Mouse (Mus musculus) forebrain, embryonic 12.5 days (tissue): ENCODE measurements around the gene Ick. TPM values are rescaled to one million over a fixed set of nuclear protein-coding genes. Genes with fewer than 3 reads are reported as not detected.

Experiments
- ATAC-seq: fragments of 200-750 bp; cut with Nextera tagmentation; 2 replicates; pipeline ENCODE4 v1.8.0; 2017; ENCODE audit warnings: moderate TSS enrichment; ENCODE audit not compliant: low FRiP score
- H3K27ac ChIP-seq: fragments of 300-500 bp; sonication (generic); 2 replicates; pipeline ENCODE4 v1.5.1; 2016; ENCODE audit warnings: mild to moderate bottlenecking
- H3K27me3 ChIP-seq: fragments of 300-500 bp; sonication (generic); 2 replicates; pipeline ENCODE4 v1.6.1; 2016; ENCODE audit warnings: mild to moderate bottlenecking
- H3K36me3 ChIP-seq: fragments of 300-500 bp; sonication (generic); replicated peaks from 2 replicates; pipeline ENCODE4 v1.6.1; 2016; ENCODE audit warnings: mild to moderate bottlenecking
- H3K4me1 ChIP-seq: fragments of 300-500 bp; sonication (generic); 2 replicates; pipeline ENCODE4 v1.6.1; 2016
- H3K4me2 ChIP-seq: fragments of 300-500 bp; sonication (generic); 2 replicates; pipeline ENCODE4 v1.6.1; 2016; ENCODE audit warnings: mild to moderate bottlenecking, moderate library complexity
- H3K4me3 ChIP-seq: fragments of 300-500 bp; sonication (generic); replicated peaks from 2 replicates; pipeline ENCODE4 v1.5.1; 2016; ENCODE audit warnings: mild to moderate bottlenecking
- H3K9ac ChIP-seq: fragments of 300-500 bp; sonication (generic); 2 replicates; pipeline ENCODE4 v1.6.1; 2016; ENCODE audit warnings: mild to moderate bottlenecking
- H3K9me3 ChIP-seq: fragments of 300-500 bp; sonication (generic); 2 replicates; pipeline ENCODE4 v1.6.1; 2016
- WGBS: fragments of 180-500 bp; shearing (Covaris S2); methylation state at CpG from one replicate; pipeline ENCODE4 v1.1.7; 2016; 5-methylcytosine and 5-hydroxymethylcytosine counted together
- polyA plus RNA-seq: library from polyadenylated mRNA; unstranded; fragments of >200 nt; fragmentation: Nextera tagmentation; extraction: Ambion mirVana; gene quantifications from 2 replicates; pipeline ENCODE4 v1.2.1, GENCODE M21; 2016

Gene Ick
- polyA plus RNA-seq, 1 experiment from 2014 or later: 35.5 TPM

DNA sequence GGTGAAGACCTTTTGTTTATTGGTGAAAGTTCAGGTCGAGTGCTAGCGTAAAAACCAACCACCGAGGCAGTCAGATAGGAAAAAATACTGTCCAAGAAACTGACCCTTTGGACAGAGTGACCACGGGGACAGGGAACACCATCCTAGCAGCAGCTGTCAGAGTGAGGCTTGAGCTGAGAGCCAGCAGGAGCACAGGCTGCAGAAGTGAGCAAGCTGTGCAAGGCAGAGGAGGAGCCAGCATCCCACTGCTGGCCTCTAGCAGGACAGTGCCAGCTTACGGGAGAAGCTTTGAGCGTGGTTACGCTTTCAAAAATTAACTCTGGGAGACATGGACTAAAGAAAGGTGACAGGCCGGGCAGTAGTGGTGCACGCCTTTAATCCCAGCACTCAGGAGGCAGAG lies 21.2 kb upstream of the Ick start:
- no peak for ATAC-seq
- no peaks in the 10 kb centered on the region for H3K9me3 ChIP-seq
- H3K27me3 ChIP-seq: no peaks in the 10 kb centered on the region
- H3K36me3 ChIP-seq: peaks cover 34% of the 10 kb centered on the region
- H3K9ac ChIP-seq: no peak overlapping the region
- no peak overlapping the region for H3K4me3 ChIP-seq
- no peaks in the 10 kb centered on the region for H3K4me1 ChIP-seq
- H3K4me2 ChIP-seq: no peak overlapping the region
- 88% methylated on average over 9 of the region's 9 CpGs for WGBS
- no peak overlapping the region for H3K27ac ChIP-seq

DNA sequence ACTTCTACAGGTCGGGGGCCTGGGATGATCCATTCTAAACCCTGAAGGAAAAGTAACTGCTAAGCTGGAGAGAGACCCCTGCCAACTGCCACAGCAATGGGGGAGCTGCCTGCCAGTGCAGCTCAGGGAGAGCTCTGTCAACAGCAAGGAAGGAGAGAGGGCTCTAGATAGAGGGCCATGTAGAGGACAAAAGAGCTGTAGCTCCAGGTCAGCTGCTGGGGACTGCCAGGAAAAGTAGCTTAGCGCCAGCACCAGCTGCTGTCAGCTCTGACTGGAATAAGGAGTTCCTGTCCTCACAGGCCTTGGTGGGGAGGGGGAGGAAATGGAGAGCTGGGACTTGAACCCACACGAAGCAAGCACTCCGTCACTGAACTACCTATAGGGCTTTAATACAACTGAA lies 20.5 kb upstream of the Ick start:
- Histone ChIP-seq H3K36me3 (peaks cover 30% of the 10 kb centered on the region), H3K9me3 (no peaks in the 10 kb centered on the region), H3K4me2 (no peak overlapping the region), H3K27ac (no peak overlapping the region), H3K9ac (no peak overlapping the region), H3K27me3 (no peaks in the 10 kb centered on the region), H3K4me1 (no peaks in the 10 kb centered on the region), H3K4me3 (no peak overlapping the region)
- ATAC-seq: no peak
- WGBS: 73% methylated on average over 4 of the region's 4 CpGs

DNA sequence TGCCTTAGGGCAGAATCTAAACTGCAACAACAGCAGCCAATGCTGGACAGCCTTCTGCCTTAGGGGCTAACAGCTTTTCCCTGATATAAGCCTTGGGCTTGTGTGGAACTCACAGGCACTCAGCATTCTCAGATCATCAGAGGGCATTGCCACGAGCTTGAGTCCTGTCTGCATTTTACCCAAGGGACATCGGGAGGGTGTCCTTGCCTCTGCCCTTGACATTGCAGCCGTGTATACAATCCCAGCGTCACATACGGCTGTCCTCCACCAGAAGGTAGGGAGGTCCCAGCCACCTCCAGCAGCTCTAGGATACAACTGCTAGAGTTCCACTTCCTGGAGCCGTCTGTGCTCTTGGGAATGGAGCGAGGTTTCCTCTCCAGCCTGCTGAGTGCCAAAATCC lies 20.0 kb upstream of the Ick start:
- 93% methylated on average over 7 of the region's 7 CpGs for WGBS
- no peak for ATAC-seq
- H3K36me3 ChIP-seq: peaks cover 26% of the 10 kb centered on the region

DNA sequence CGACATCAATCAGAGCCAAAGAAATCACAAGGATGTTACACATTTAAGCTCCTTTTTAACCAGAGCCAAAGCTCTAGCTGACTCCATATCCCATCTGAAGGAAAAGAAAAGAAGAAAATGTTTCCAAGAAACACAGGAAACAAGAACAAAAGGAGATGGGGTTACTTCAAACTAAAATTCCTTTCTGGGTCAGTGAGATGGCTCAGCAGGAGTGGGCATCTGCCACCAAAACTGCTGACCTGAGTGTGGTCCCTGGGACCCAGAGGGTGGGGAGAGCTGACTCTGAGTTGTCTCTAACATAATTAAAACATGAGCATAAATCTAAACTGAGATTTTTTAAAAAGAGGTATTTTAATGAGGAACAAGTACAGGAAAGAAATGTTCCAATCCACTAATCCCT lies 19.1 kb upstream of the Ick start:
- Histone ChIP-seq H3K4me2 (no peak overlapping the region), H3K36me3 (peaks cover 21% of the 10 kb centered on the region), H3K9me3 (no peaks in the 10 kb centered on the region), H3K27ac (no peak overlapping the region), H3K27me3 (no peaks in the 10 kb centered on the region), H3K9ac (no peak overlapping the region), H3K4me3 (no peak overlapping the region), H3K4me1 (no peaks in the 10 kb centered on the region)
- no peak for ATAC-seq
- 76% methylated on average over 1 of the region's 1 CpGs for WGBS

More for the DNA sequence above, 20.0 kb upstream of the Ick start:
- Histone ChIP-seq H3K27me3 (no peaks in the 10 kb centered on the region), H3K27ac (no peak overlapping the region), H3K9ac (no peak overlapping the region), H3K4me3 (no peak overlapping the region), H3K4me2 (no peak overlapping the region), H3K9me3 (no peaks in the 10 kb centered on the region), H3K4me1 (no peaks in the 10 kb centered on the region)

DNA sequence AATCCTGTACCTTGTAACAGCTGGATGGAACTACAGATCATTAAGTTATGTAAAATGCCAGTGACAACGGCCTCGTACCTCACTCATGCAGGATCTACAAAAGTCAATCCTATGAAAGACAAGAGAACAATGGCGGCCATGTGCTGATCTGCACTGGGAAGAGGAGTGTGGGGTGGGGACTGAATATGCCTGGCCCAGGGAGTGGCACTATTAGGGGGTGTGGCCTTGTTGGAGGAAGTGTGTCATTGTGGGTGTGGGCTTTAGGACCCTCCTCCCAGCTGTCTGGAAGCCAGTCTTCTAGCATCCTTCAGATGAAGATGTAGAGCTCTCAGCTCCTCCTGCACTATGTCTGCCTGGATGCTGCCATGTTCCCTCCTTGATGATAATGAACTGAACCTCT lies 18.4 kb upstream of the Ick start:
- Histone ChIP-seq H3K9me3 (no peaks in the 10 kb centered on the region), H3K27me3 (no peaks in the 10 kb centered on the region), H3K4me1 (no peaks in the 10 kb centered on the region), H3K4me3 (no peak overlapping the region), H3K36me3 (peaks cover 19% of the 10 kb centered on the region), H3K4me2 (no peak overlapping the region), H3K9ac (no peak overlapping the region), H3K27ac (no peak overlapping the region)
- ATAC-seq: no peak
- WGBS: 83% methylated on average over 3 of the region's 3 CpGs

DNA sequence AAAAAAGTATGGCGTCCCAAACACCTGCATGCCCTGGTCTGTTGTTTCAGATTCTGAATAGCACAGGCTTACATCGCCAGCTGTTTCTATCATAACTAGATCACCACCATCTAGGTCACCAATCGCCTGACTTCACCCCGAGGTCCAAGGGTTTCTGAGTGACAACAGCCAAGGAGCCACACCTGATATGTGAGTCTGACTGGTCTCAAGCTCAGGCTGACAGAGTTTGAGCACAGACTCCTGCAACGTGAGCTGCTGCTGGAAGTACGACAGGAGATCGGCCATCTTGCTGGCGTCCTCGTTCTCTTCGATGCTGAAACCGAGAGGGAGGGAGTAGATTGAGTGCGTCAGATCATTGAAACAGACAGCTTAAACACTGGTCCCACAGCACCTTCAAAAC lies 13.3 kb upstream of the Ick start:
- Histone ChIP-seq H3K4me1 (no peaks in the 10 kb centered on the region), H3K36me3 (peaks cover 40% of the 10 kb centered on the region)
- 97% methylated on average over 12 of the region's 12 CpGs for WGBS

DNA sequence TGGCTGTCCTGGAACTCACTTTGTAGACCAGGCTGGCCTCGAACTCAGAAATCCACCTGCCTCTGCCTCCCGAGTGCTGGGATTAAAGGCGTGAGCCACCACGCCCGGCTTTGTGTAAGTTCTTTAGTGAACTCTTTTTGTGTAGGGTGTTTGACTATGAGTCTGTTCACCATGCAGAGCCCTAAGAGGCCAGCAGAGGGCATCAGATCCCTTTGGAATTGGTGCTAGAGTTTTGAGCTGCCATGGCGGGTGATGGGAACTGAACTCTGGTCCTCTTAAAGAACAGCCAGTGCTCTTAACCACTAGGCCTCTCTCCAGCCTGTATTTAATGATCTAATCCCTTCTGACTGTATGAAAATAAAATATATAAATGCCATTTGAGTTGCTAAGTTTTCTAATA lies 12.6 kb upstream of the Ick start:
- Histone ChIP-seq H3K4me1 (no peaks in the 10 kb centered on the region), H3K4me2 (no peak overlapping the region), H3K9me3 (peaks cover 6% of the 10 kb centered on the region; the same call in 1 of the 2 replicates), H3K9ac (no peak overlapping the region), H3K27me3 (no peaks in the 10 kb centered on the region), H3K27ac (no peak overlapping the region), H3K36me3 (peaks cover 46% of the 10 kb centered on the region), H3K4me3 (no peak overlapping the region)
- no peak for ATAC-seq
- WGBS: 98% methylated on average over 6 of the region's 6 CpGs

More for the DNA sequence above, 13.3 kb upstream of the Ick start:
- H3K27me3 ChIP-seq: no peaks in the 10 kb centered on the region
- H3K4me3 ChIP-seq: no peak overlapping the region
- peaks cover 6% of the 10 kb centered on the region; the same call in 1 of the 2 replicates for H3K9me3 ChIP-seq
- ATAC-seq: no peak
- H3K27ac ChIP-seq: no peak overlapping the region
- no peak overlapping the region for H3K9ac ChIP-seq
- H3K4me2 ChIP-seq: no peak overlapping the region

DNA sequence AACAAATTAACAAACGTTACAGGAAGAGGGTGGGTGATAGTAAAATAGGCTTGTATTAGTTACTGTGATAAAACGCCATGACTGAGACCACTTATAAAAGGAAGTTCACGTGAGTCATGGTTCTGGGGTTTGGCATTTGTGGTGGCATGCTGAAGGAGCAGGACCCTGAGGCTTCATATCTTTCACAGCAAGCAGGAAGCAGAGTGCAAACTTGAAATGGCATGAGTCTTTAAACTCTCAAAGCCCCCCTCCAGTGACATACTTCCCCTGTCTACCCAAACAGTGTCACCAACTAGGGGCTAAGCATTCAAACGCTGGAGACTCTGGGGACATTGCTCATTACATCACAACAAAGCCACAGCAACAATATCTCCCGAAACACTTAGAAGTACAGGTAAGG lies 8.0 kb upstream of the Ick start:
- Histone ChIP-seq H3K4me2 (no peak overlapping the region), H3K4me1 (no peaks in the 10 kb centered on the region), H3K27ac (no peak overlapping the region), H3K4me3 (no peak overlapping the region), H3K27me3 (no peaks in the 10 kb centered on the region), H3K9ac (no peak overlapping the region), H3K9me3 (peaks cover 6% of the 10 kb centered on the region; the same call in 1 of the 2 replicates), H3K36me3 (peaks cover 37% of the 10 kb centered on the region)
- ATAC-seq: no peak
- 87% methylated on average over 5 of the region's 5 CpGs for WGBS

DNA sequence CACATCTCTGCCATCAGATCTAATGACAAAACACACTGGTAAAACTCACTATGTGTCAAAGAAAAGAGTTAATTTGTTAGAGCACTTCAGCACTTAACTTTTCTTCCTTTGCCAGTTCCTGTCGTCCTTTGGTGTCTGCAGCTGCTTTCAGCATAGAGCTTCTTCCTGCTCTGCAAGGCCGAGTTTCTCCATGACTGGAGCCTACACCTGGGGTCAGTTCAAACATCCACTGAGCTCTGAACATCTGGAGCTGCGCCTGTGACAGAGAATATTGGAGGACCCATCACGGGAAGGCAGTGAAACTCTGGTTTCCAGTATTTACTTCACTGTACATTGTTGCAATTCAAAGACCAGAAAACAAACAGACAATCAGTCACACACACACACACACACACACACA lies 7.6 kb upstream of the Ick start:
- no peak for ATAC-seq
- Histone ChIP-seq H3K4me3 (no peak overlapping the region), H3K9me3 (peaks cover 4% of the 10 kb centered on the region; the same call in 1 of the 2 replicates), H3K9ac (no peak overlapping the region), H3K27me3 (no peaks in the 10 kb centered on the region), H3K36me3 (peaks cover 35% of the 10 kb centered on the region), H3K4me2 (no peak overlapping the region), H3K27ac (no peak overlapping the region), H3K4me1 (no peaks in the 10 kb centered on the region)
- WGBS: 81% methylated on average over 4 of the region's 4 CpGs

DNA sequence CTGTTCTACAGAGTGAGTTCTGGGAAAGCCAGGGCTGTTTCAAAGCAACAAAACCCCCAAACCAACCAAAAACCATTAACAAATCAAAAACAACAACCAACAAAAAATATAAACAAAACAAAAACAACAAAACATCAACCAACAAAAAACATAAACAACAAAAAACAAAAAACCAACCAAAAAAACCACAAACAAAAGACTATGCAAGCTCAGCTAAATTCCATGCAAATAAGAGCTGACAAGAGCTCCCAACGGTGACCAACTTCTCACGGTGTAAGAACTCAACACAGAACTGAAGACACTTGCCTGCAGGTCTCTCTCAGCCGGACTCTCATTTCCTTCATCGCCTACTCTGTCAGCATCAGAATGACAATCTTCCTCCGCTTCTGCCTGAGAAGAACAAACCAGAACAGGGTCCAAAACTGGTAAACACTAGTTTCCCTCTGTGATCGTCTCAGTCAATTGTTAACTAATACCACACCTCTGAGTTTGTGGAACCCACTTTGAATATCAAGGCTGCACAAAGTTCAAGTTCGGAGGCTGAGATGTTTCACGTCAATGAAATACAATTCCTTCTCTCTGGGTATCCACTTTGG lies 4.9 kb upstream of the Ick start:
- WGBS: 92% methylated on average over 8 of the region's 8 CpGs
- peaks cover 2% of the 10 kb centered on the region; the same call in 1 of the 2 replicates for H3K4me1 ChIP-seq
- H3K9ac ChIP-seq: no peak overlapping the region
- H3K36me3 ChIP-seq: peaks cover 14% of the 10 kb centered on the region
- ATAC-seq: no peak
- no peak overlapping the region for H3K27ac ChIP-seq
- H3K9me3 ChIP-seq: no peaks in the 10 kb centered on the region
- H3K4me2 ChIP-seq: no peak overlapping the region
- H3K4me3 ChIP-seq: no peak overlapping the region
- H3K27me3 ChIP-seq: no peaks in the 10 kb centered on the region

DNA sequence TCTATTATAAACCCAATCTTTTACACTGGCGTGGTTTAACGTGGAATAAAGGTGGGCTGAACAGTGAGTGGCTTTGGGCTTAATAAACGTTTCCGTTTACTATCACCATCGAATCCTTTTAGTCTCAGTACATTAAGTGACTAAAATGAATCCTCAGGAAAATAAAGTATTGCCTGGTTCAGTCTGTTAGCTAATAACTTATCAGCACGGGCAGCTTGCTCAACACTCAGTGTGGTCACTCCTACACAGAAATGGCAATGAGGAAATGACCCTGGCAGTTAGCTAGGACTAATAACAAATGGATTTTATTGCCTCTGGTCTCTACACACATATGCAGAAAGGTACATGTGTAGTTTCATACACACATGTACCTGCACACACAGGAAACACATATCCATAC lies 4.0 kb upstream of the Ick start:
- WGBS: 91% methylated on average over 6 of the region's 6 CpGs
- peaks cover 14% of the 10 kb centered on the region for H3K36me3 ChIP-seq
- no peaks in the 10 kb centered on the region for H3K9me3 ChIP-seq
- H3K4me2 ChIP-seq: no peak overlapping the region
- no peak overlapping the region for H3K4me3 ChIP-seq
- H3K27ac ChIP-seq: no peak overlapping the region
- H3K4me1 ChIP-seq: peaks cover 10% of the 10 kb centered on the region; the same call in 1 of the 2 replicates
- no peak for ATAC-seq
- no peak overlapping the region for H3K9ac ChIP-seq
- no peaks in the 10 kb centered on the region for H3K27me3 ChIP-seq

DNA sequence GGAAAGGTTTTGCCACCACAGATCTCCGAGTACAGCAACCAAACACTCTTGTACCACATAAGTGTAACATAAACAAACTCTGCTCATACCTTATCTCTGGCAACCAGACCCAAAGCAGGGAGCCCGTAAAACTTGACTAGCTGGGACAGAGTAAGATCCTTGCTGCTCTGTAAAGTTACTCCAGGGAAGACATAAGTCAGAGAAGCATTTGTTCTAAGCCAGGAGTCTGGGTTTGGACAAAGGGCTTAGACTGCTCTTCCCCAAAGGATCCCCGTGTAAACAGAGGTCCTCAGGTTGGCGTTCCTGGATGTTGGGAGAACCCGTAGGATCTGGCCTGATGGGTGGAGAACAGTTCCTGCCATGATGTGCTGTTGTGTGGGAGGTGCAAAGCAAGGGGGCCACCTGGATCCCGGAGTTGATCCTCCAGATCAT lies 3.5 kb upstream of the Ick start:
- ATAC-seq: no peak
- no peak overlapping the region for H3K4me3 ChIP-seq
- H3K4me2 ChIP-seq: no peak overlapping the region
- peaks cover 10% of the 10 kb centered on the region; the same call in 1 of the 2 replicates for H3K4me1 ChIP-seq
- no peaks in the 10 kb centered on the region for H3K27me3 ChIP-seq
- WGBS: 90% methylated on average over 6 of the region's 6 CpGs
- no peak overlapping the region for H3K27ac ChIP-seq
- H3K9ac ChIP-seq: no peak overlapping the region
- peaks cover 10% of the 10 kb centered on the region for H3K36me3 ChIP-seq
- no peaks in the 10 kb centered on the region for H3K9me3 ChIP-seq

DNA sequence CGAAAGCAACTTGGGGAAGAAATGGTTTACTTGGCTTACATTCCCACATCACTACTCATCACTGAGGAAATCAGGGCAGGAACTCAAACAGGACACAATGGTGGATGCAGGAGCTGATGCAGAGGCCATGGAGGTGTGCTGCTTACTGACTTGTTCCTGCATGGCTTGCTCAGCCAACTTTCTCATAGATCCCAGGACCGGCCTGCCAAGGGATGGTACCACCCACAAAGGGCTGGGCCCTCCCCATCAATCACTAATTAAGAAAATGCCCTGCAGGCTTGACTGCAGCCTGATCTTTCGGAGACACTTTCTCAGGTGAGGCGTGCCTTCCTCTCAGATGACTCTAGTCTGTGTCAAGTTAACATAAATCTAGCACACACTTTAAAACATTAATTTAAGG lies 2.2 kb upstream of the Ick start:
- ATAC-seq: no peak
- WGBS: 75% methylated on average over 4 of the region's 4 CpGs
- Histone ChIP-seq H3K9ac (no peak overlapping the region), H3K4me3 (no peak overlapping the region), H3K4me2 (no peak overlapping the region; the same call in 1 of the 2 replicates), H3K27me3 (no peaks in the 10 kb centered on the region), H3K27ac (no peak overlapping the region), H3K36me3 (no peaks in the 10 kb centered on the region), H3K4me1 (peaks cover 10% of the 10 kb centered on the region; the same call in 1 of the 2 replicates), H3K9me3 (no peaks in the 10 kb centered on the region)
